Mouse (Mus musculus) forebrain, embryonic 11.5 days (tissue): ENCODE results near the gene Urm1. TPM values are rescaled to one million over a fixed set of nuclear protein-coding genes. Genes with fewer than 3 reads are reported as not detected.

Experiments
- ATAC-seq: fragments of 200-750 bp; cut with Nextera tagmentation; replicated peaks from 2 replicates; pipeline ENCODE4 v1.8.0; 2017; ENCODE audit warnings: moderate TSS enrichment; ENCODE audit not compliant: low FRiP score
- DNase-seq: peaks from one replicate; pipeline ENCODE4 v3.0.0-alpha.2; 2017; ENCODE audit warnings: low spot score
- H3K27ac ChIP-seq: fragments of 300-500 bp; sonication (generic); 2 replicates; pipeline ENCODE4 v1.5.1; 2014; ENCODE audit warnings: low read depth, low read length
- H3K27me3 ChIP-seq: fragments of 300-500 bp; sonication (generic); 2 replicates; pipeline ENCODE4 v1.6.1; 2014; ENCODE audit warnings: mild to moderate bottlenecking, low read length, mixed read lengths; ENCODE audit not compliant: control insufficient read depth, insufficient read depth
- H3K36me3 ChIP-seq: fragments of 300-500 bp; sonication (generic); 2 replicates; pipeline ENCODE4 v1.6.1; 2014; ENCODE audit warnings: mild to moderate bottlenecking, low read length, moderate library complexity, mixed read lengths; ENCODE audit not compliant: control insufficient read depth, insufficient read depth
- H3K4me1 ChIP-seq: fragments of 300-500 bp; sonication (generic); replicated peaks from 2 replicates; pipeline ENCODE4 v1.6.1; 2014; ENCODE audit warnings: low read length, mixed read lengths; ENCODE audit not compliant: control insufficient read depth, insufficient read depth
- H3K4me2 ChIP-seq: fragments of 300-500 bp; sonication (generic); 2 replicates; pipeline ENCODE4 v1.6.1; 2014; ENCODE audit warnings: low read depth, mild to moderate bottlenecking, low read length, moderate library complexity, mixed read lengths; ENCODE audit not compliant: severe bottlenecking
- H3K4me3 ChIP-seq: fragments of 300-500 bp; sonication (generic); 2 replicates; pipeline ENCODE4 v1.5.1; 2014; ENCODE audit warnings: low read depth, low read length
- H3K9ac ChIP-seq: fragments of 300-500 bp; sonication (generic); 2 replicates; pipeline ENCODE4 v1.6.1; 2014; ENCODE audit warnings: low read length
- H3K9me3 ChIP-seq: fragments of 300-500 bp; sonication (generic); 2 replicates; pipeline ENCODE4 v1.6.1; 2016; ENCODE audit warnings: low read length, mixed read lengths; ENCODE audit not compliant: control insufficient read depth
- WGBS: fragments of 180-500 bp; shearing (Covaris S2); extraction: QIAGEN DNeasy Blood & Tissue Kit; methylation state at CpG from one replicate; pipeline ENCODE4 v1.1.7; 2014; 5-methylcytosine and 5-hydroxymethylcytosine counted together
- polyA plus RNA-seq: library from polyadenylated mRNA; unstranded; fragments of >200 nt; fragmentation: Nextera tagmentation; extraction: Ambion mirVana; gene quantifications from 2 replicates; pipeline ENCODE4 v1.2.1, GENCODE M21; 2014

Gene Urm1
- polyA plus RNA-seq, 1 experiment from 2014 or later = 19.2 TPM

DNA sequence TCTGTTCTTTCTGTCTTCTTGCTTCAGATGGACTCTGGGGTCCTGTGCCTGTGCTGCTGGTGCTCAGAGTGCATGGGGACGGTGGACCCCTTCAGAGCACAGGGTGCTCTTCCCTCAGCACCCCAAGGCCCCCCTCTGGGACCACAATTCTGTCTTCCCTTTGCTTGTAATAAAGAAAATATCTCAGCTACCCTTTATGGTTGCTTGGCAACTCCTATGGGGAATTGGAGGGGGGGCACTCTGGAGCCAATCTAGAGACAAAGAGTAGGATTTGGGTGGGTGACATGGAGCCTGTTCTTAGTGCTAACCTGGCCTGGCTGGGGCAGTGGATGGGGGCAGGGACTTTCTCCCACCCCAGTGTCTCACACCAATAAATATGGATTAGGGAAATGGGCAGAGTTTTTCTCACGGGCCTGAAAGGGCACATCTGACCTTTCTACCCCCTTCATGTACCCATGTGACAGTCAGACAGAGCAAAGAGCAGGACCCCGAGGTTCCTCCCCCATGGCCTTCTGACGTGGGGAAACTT, 33.1 kb downstream of the Urm1 start:
- ATAC-seq (no peak), DNase-seq (no peak)
- no peak overlapping the region for H3K4me3 ChIP-seq
- H3K4me1 ChIP-seq = peaks cover 8% of the 10 kb centered on the region; the same call in 1 of the 2 replicates
- H3K36me3 ChIP-seq = no peaks in the 10 kb centered on the region
- no peak overlapping the region for H3K4me2 ChIP-seq
- no peak overlapping the region for H3K27ac ChIP-seq
- WGBS = 40% methylated on average over 4 of the region's 4 CpGs
- peaks cover 15% of the 10 kb centered on the region for H3K27me3 ChIP-seq
- no peaks in the 10 kb centered on the region for H3K9me3 ChIP-seq
- H3K9ac ChIP-seq = no peak overlapping the region

DNA sequence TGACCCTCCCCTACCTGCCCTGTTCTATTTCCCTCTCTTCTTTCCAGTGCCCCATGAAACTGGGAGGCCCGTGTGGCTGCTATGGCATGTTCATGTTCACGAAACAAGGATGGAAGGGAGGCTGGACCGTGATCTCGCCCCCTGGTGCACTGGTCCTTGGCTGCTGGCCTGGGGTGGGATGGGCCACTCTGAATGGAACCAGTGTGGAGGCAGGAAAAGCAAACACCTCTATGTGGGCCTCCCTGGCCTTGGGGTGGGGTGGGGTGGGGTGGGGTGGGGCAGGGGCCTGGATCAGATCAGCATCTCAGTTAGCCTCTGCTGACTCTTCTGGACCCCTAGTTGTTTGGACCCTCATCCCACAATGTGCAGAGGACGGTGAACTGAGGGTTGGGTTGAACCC, 33.9 kb downstream of the Urm1 start:
- Histone ChIP-seq H3K36me3 (no peaks in the 10 kb centered on the region), H3K9ac (no peak overlapping the region), H3K4me2 (no peak overlapping the region), H3K9me3 (no peaks in the 10 kb centered on the region), H3K4me1 (peaks cover 8% of the 10 kb centered on the region; the same call in 1 of the 2 replicates), H3K27ac (no peak overlapping the region), H3K4me3 (no peak overlapping the region), H3K27me3 (peaks cover 13% of the 10 kb centered on the region)
- no peak for DNase-seq
- WGBS = 79% methylated on average over 5 of the region's 5 CpGs
- no peak for ATAC-seq

DNA sequence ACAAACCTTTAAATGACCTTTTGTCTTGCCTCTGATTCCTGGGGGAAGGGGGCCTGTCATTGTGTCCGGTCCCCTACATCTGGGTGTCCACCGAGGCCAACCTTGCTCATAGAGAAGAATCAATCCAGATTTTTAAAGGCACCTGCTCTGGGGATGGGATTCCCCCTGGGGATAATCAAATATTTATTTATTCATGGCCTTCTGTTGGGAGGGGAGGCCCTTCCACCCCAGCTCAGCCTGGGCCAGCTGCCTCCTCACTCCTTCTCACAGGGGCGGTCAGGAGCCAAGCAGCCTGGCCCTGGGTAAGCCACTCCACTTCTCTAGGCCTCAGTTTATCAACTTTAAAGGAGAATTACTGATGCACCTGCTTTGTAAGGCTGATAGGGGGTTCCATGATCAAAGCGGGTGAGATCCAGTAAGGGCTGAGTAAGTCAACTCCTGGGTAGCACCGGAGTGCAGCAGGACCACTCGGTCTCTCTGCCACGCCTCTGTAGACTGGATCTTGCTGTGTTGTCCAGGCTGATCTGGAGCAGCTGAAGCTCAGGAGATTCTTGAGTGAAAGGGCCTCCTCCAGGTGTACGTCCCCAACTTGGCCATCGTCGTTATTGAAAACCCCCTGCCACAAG, 35.8 kb downstream of the Urm1 start:
- Histone ChIP-seq H3K9me3 (no peaks in the 10 kb centered on the region), H3K4me2 (no peak overlapping the region), H3K36me3 (no peaks in the 10 kb centered on the region), H3K9ac (no peak overlapping the region), H3K4me1 (peaks cover 8% of the 10 kb centered on the region; the same call in 1 of the 2 replicates), H3K27ac (no peak overlapping the region), H3K4me3 (no peak overlapping the region), H3K27me3 (peaks cover 8% of the 10 kb centered on the region)
- no peak for ATAC-seq
- 71% methylated on average over 10 of the region's 10 CpGs for WGBS
- DNase-seq = no peak

DNA sequence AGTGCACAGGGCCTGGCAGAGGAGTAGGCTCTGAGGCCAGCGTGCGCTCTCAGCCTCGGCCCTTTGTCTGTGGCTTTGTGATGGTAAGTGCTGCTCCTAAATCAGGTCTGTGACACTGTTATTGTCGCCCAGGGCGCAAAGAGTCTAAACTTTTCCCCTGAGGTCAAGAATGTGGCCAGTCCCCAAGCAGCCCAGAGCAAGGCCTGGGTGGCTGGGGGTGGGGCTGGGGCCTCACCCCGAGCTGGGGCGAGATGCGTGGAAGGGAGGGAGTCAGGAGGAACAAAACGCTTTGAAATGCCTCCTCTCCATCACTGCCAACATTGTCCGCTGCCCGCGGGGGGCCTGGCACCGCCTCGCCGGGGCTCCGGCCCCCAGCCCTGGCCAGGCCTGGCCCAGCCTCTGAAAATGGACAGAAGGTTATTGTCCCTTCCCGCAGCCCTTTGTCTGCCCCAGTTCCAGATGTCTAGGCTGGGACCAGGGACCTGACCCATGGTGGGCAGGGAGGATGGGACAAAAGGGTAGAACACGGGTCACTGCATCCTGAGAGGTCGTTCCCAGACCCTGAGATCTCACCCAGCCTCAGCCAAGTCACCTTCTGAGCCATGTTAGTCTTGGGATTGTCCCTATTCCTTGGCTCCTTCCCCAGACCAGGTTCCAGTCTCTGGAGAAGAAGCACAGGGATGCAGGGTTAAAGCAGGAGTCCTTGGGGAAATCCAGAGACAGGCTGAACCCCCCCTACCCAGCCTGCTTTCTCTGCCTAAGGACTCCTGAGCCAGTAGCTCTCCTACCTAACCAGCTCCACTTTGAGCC, 36.8 kb downstream of the Urm1 start:
- no peak for DNase-seq
- ATAC-seq = no peak; the same call in 1 of the 2 replicates
- Histone ChIP-seq H3K27me3 (peaks cover 8% of the 10 kb centered on the region), H3K27ac (no peak overlapping the region), H3K4me1 (peaks cover 8% of the 10 kb centered on the region; the same call in 1 of the 2 replicates), H3K36me3 (no peaks in the 10 kb centered on the region), H3K9me3 (no peaks in the 10 kb centered on the region), H3K4me3 (no peak overlapping the region), H3K9ac (peak overlapping the region; percentile 23; the same call in 1 of the 2 replicates), H3K4me2 (no peak overlapping the region)
- WGBS = 7% methylated on average over 19 of the region's 19 CpGs

DNA sequence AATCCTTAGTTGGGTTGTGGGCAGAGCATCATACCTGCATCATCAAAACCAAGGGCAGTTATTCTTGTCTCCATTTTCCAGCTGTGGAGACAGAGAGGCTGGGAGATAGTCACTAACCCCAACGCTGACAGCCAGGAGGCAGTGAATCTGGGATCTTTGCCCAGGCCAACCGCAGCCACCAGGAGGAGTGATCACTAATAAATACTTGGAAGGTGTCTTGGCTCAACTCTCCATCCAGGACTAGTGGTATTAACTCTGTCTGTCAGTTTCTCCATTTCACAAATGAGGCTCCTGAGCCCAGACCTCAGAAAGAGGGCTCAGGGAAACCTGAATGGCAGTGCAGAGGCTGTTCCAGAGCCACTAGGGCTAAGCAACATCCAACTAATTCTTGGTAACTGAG, 37.5 kb downstream of the Urm1 start:
- Histone ChIP-seq H3K4me3 (no peak overlapping the region), H3K4me2 (no peak overlapping the region), H3K27me3 (peaks cover 8% of the 10 kb centered on the region), H3K36me3 (no peaks in the 10 kb centered on the region), H3K27ac (no peak overlapping the region), H3K4me1 (peaks cover 8% of the 10 kb centered on the region; the same call in 1 of the 2 replicates), H3K9me3 (no peaks in the 10 kb centered on the region), H3K9ac (no peak overlapping the region)
- 52% methylated on average over 2 of the region's 2 CpGs for WGBS
- ATAC-seq (no peak), DNase-seq (peak; percentile 39)

DNA sequence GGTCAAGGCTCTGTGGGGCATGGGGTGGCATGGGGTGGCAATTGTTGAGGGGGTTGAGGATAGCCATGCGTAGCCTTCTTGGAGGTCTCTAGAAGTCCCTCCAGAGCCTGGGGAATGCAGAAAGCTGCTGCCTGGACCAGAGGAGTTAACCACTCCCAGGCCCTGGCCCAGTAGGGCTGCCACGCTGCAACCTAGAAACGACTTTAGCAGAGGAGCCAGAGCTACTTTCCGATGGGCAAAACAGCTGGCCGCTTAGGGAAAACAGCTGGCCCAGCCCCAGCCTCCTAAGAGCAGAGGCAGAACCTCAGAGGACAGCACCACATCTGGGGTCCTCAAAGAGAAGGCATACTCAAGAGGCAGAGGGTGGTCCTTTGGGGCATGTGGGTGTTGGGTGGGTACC, 38.1 kb downstream of the Urm1 start:
- no peaks in the 10 kb centered on the region for H3K9me3 ChIP-seq
- H3K27ac ChIP-seq = no peak overlapping the region
- ATAC-seq (no peak), DNase-seq (peak; percentile 44)
- H3K27me3 ChIP-seq = peaks cover 8% of the 10 kb centered on the region
- 75% methylated on average over 5 of the region's 5 CpGs for WGBS
- H3K9ac ChIP-seq = no peak overlapping the region
- H3K4me3 ChIP-seq = no peak overlapping the region
- H3K4me2 ChIP-seq = no peak overlapping the region
- H3K4me1 ChIP-seq = peaks cover 8% of the 10 kb centered on the region; the same call in 1 of the 2 replicates
- H3K36me3 ChIP-seq = no peaks in the 10 kb centered on the region

DNA sequence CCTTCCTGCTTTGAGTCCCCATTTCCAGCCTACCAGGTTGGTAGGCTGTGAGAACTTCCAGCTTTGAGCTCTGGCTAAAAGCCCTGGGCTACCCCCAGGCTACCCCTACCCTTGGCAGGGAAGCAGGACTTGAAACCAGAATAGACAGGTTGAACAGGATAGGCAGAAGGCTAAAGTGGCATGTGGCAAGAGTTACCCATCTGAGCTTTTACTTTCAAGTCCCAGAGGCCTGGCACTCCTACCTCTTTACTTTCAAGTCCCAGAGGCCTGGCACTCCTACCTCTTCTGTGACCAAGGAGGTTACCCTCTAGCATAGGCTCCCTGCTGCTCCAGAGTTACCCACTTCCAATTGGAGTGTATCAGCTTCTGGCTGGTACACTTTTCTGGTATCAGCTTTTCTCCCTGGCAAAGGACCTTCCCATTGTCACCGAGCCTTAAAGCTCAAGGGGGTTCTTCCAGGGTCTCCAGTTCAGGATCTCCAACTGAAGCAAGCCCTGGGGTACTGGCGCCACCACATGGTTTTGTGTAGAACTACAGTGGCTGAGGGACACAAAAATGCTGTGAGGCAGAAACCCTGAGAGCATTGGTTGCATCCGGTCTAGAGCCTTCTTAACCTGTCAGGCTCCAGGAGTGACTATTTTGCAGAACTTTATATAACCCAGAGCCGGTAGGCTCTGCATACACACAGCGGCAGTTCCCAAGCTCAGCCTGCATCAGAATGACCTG, 39.0 kb downstream of the Urm1 start:
- Histone ChIP-seq H3K27ac (no peak overlapping the region), H3K9ac (no peak overlapping the region), H3K36me3 (no peaks in the 10 kb centered on the region), H3K4me1 (peaks cover 8% of the 10 kb centered on the region; the same call in 1 of the 2 replicates), H3K4me3 (no peak overlapping the region), H3K4me2 (no peak overlapping the region), H3K9me3 (no peaks in the 10 kb centered on the region), H3K27me3 (peaks cover 8% of the 10 kb centered on the region)
- 14% methylated on average over 5 of the region's 5 CpGs for WGBS
- peak; percentile 82 for DNase-seq
- ATAC-seq = no peak

DNA sequence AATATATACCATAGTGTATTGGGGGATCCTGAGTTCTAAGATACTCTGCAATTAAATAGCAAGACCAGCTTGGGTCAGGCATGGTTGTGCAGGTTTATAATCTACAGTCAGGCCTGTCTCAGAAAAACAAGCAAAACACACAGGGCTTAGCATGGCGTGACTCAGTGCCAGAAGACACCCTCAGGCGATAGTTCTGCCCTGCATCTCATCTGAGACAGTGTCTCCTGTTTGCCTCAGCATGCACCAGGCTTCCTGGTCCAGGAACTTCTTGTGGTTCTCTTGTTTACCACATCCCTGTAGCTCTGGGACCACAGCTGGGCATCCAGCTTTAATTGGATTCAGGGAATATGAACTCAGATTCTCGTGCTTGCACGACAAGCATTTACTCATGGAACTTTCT, 45.2 kb downstream of the Urm1 start:
- no peak overlapping the region for H3K4me3 ChIP-seq
- 73% methylated on average over 4 of the region's 4 CpGs for WGBS
- no peak overlapping the region for H3K9ac ChIP-seq
- H3K36me3 ChIP-seq = no peaks in the 10 kb centered on the region
- peak; percentile 34 for DNase-seq
- no peak for ATAC-seq
- no peaks in the 10 kb centered on the region; the same call in 1 of the 2 replicates for H3K27me3 ChIP-seq
- H3K4me2 ChIP-seq = no peak overlapping the region
- H3K9me3 ChIP-seq = no peaks in the 10 kb centered on the region
- H3K4me1 ChIP-seq = peaks cover 8% of the 10 kb centered on the region; the same call in 1 of the 2 replicates
- no peak overlapping the region for H3K27ac ChIP-seq
